Mouse (Mus musculus): ENCODE measurements around the gene Fam107b.

Gene Fam107b

DNA sequence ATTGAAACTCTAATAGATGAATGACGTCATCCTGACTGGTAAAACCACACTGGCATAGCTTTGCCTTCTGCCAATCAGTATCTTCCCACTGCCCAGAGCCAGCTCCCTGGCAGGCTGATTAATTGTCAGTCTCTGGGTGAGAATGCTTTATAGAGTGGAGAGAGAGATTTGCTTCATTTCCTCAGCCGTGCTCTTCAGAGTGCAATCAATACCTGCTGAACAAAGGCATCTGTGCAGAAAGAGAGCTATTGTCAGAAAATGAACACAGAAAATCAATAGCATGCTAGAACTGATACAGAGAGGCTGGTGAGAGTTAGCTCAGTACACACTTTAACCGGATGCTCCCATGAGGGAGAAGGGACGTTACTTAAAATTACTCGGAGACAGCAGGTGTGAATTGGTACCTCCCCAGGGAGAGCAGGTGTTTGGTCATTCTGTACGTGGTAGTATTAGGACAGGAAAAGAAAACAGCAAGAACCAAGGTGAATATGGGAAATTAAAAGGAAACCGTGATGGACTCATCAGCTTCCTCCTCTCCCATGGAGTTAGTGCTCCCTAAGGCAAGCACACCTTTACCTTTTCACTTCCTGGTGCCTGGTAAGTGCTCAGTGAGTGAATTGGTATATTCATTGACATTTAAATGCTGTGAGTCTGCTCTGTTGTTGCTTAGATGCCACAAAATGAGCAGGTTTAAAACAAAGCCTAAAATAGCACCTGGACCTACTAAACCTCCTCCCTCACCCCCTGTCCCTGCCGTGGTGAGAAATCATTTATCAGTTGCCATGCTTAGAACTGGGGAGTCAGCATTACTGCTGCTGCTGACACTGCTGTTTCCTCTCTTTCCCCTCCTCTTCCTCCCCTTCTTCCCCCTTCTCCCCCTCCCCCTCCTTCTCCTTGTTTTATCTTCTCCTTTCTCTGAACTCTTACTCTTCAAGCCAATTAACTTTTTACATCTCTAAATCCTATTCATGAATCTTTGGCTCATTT lies 38.9 kb downstream of the Fam107b start:
- no peak for DNase-seq (ENCODE audit: low read depth)

- DNase-seq (ENCODE audit: low read depth) = no peak
Observed at GRCm38 (mm10) chr2:3618446-3618845, 48.2 kb downstream of the Fam107b start.

DNA sequence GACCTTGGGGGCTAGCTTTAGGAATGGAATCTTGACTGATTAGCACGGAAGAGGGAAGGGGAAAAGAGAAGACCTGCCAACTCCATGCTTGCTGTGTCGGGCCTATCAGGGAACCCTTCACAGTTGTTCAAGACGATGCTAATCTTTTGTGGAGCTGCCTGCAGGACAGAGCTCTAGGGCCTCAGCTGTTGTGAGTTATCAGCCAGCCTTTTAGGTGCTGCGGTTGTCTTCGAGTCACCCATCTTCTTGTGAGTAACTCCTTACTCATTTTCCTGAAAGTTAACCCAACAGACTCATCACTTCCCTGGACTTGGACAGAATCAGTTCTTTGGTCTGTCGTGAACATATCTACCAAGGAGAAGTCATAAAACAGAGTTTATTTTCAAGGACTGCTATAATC lies 51.3 kb downstream of the Fam107b start:
- no peak for DNase-seq (ENCODE audit: low read depth)

DNA sequence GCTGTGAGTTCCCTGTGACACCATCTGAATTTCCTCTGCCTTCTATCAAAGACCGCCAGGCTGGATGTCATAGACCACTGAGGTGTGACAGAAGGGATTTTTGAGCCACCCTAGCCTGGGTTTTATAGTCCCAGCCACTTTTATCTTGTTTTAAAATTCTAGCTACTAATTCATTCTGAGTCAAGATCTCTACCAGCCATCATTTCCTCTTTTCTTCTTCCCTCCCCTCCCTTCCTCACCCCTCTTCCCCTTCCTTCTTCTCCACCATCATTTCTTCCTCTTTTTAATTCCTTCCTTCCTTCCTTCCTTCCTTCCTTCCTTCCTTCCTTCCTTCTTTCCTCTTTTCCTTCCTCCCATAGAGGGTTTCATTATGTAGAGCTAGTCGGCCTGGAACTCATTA lies 51.9 kb downstream of the Fam107b start:
- no peak for DNase-seq (ENCODE audit: low read depth)

DNA sequence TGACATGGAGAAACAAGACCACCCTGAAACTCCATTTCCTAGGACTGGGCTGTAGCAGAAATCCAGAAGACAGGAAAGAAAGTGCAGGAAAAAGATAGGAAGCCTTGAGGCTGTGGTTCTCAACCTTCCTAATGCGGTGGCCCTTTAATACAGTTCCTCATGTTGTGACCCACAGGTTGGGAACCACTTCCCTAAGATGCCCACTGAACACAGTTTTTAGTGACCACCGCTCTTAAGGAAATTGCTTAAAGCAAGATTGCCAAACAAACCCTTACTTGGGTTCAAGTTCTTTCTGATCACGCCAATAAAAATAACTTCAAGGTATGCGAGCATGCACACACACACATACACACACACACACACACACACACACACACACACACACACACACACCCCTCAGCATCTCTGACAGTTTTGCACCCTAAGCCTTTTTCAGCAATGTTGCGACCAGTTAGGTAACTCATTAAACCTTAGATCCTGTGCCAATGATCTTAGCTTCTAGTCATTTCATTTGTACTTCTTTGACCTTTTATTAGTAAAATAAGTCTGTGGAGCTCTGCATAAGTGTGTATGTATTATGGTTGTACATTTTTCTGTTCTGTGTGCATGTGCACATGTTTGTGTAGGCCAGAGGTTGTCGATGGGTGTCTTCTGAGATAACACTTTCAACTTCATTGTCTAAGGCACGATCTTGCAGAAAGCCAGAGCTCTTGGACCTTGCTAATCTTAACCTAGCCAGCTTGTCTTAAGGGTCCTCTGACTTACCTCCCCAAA lies 53.1 kb downstream of the Fam107b start:
- DNase-seq (ENCODE audit: low read depth) = no peak

DNA sequence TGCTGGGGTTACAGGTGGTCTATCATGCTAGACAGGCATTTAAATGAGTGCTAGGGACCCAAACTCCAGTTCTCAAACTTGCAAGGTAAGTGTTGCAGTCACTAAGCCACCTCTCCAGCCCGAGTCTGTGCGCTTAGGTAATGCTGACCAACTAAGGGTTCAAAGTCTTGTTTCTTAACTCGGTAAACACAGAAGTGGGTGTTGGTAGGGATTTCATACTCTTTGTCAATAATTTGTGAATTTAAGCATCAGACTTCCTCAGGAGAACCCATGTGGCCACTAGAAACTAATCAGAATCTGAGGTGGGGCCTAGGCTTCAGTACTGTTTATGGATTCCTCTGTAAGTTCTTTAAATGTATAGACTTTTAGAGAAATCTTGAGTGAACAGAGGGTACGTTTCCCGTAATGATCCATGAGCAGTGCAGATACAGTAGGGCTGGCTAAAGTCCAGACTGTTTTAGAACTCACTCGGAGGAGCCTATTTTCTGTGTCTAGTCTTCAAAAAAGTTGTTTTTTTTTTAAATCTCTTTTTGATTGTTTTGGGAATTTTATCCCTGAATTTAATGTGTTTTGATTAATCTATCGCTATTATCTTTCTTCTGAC lies 53.8 kb downstream of the Fam107b start:
- DNase-seq (ENCODE audit: low read depth) = no peak

- DNase-seq (ENCODE audit: low read depth) = no peak
Observed at GRCm38 (mm10) chr2:3629096-3629495, 58.8 kb downstream of the Fam107b start.

- no peak for DNase-seq (ENCODE audit: low read depth)
Observed at GRCm38 (mm10) chr2:3629741-3630140, 59.5 kb downstream of the Fam107b start.

DNA sequence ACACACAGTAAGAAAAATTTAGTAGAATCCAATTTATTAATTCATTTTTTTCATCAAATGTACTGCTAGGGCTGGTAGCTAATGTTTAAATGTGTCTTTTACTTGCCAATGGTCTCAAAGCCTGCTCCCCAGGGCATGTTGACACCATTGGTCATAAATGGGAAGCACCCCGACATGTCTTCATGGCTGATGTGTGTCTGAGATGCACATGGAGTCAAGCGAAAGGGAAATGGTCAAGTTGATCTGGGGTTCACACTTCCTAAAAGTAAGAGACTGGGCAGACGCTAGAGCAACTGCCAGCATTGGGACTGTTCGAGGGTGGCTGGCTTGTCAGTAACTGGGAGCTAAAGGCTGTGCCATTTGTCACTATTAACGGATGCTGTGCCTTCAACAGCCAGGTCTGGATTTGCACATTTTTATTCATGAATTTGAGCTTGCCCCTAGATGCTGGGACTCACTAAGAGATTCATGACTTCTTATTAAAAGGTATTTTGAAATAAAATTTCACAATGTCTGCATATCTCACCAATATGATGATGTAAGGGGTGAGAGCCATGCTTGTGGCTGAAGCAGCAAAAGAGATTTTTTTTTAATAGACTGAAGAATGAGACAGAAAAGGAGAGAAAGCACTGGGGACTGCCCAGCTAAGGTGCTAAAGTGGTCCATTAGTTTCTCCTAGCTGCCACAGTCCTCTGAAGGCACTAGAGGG lies 60.6 kb downstream of the Fam107b start:
- no peak for DNase-seq (ENCODE audit: low read depth)

- DNase-seq (ENCODE audit: low read depth) = no peak
Observed at GRCm38 (mm10) chr2:3633137-3633536, 62.8 kb downstream of the Fam107b start.

- no peak for DNase-seq (ENCODE audit: low read depth)
Observed at GRCm38 (mm10) chr2:3636771-3637170, 66.5 kb downstream of the Fam107b start.

DNA sequence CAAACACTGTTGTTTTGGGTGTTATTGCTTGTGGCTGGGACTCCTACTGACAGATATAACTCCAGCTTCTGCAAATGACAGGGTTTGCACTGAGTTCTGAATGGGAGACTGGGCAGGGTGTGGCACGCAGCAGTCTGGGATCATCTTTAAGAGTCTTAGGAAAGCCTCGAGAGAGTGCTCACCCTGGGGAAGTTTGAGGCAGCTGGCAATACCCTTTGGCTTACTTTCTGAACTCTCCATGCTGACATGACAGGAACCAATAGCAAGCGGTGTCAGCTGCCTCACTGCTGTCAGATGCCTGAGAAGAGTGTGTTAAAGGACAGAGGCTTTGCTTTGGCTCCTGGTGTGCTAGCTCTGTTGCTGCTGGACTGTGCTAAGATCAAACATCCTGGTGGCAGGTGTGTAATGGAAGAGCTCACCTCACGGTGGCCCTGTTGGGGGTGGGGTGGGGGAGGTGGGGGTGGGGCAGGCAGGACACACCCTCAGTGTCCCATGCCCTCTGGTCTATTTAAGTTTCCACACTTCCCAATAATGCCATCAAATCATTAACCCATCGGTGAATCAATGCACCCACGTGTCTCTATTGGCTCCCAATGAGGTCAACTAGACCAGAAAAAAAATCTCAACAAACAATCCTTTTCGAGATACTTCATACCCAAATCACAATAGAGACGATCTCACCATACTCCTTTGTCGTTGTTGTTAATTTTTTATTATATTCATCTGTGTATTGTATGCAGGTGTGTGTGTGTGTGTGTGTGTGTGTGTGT lies 70.9 kb downstream of the Fam107b start:
- no peak for DNase-seq (ENCODE audit: low read depth)

- no peak for DNase-seq (ENCODE audit: low read depth)
Observed at GRCm38 (mm10) chr2:3642949-3643348, 72.7 kb downstream of the Fam107b start.

DNA sequence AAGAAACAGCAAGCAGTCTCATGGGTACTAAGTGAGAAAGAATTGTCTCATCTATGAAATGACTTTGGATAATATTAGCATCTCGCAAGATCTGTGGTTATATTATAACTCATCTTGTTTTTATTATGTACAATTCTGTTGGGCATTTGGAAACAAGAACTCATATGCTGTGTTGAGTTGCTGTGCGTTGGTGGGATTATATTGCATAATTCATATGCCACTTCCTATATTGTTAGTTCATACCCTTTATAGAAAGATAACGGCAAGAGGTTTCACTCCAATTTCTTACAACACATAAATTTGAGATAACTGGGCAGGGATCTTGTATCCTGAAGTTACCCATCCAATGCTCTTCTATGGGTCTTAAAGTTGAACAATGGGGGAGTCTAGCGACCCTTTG lies 75.5 kb downstream of the Fam107b start:
- DNase-seq (ENCODE audit: low read depth) = no peak

GRCm38 (mm10) chr2:3649171-3649570 lies 78.9 kb downstream of the Fam107b start:
- no peak for DNase-seq (ENCODE audit: low read depth)

DNA sequence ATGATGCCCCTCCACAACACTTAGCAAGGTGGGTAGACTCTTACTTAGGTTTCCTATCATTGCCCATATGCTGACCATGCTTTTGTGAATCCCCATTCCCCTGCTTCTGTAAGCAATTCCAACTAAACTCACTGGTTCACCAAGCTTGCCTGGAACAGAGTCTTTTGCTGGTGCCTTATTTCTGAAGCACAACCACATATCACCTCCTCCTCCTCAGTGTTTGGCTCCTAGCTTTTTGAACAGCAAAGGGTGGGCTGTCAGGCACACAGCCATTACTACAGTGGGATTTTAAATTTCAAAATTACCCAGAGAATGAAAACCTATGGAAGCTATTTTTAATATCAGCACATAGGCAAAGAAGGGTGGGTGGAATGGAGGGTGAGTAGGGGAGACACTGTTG lies 84.3 kb downstream of the Fam107b start:
- no peak for DNase-seq (ENCODE audit: low read depth)

DNA sequence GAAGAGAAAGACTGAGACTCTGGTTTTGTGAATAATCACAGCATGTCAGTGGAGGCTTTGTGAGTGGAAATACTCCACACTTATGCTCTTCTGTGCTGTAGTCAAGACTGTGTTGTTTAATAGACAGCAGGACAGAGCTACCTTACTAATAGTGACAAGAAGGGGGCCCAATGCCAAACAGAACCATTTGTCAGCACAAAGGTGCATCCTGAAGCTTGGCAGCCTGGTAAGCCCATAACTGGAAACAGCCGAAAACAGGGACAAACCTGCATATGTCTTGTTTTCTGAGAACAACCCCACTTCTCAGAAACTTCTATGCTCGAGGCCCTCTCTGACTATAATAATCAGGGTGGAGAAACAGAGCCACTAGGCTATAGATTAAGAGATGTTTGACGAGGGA lies 85.8 kb downstream of the Fam107b start:
- no peak for DNase-seq (ENCODE audit: low read depth)

DNA sequence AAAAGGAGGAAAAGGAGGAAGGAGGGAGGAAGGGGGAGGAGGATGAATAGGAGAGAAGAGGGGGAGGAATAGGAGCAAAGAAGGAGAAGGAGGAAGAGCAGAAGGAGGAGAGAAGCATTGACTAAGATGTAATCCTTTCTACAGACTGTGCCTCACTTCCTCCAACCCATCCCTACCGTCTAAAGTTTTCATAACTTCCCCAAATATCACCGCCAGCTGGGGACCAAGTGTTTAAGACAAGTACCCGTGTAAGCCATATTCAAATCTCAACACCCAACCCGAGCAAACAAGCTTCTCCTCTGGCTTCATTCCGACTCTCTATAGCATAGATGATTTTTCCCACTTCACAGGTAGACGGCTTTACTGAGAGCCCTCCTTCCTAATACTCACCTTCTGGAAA lies 86.5 kb downstream of the Fam107b start:
- DNase-seq (ENCODE audit: low read depth) = no peak

DNA sequence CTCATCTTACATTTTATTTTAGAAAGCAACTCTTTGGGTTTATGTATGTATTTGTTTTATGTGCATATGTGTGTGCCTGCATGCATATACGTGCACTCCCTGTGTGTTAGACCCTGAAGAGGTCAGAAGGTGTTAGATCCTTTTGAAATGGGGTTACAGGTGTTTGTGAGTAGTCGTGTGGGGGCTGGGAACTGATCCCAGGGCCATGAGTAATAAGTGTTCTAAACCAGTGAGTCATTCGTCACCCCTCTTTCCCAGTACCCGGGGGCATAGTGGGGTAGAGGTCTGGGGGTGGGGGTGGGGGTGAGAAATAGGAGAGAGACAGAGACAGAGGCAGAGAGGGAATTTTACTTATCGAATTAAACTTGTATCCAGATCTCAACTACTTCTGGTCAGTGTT lies 87.1 kb downstream of the Fam107b start:
- DNase-seq (ENCODE audit: low read depth) = no peak

GRCm38 (mm10) chr2:3657811-3658730 lies 87.8 kb downstream of the Fam107b start:
- DNase-seq (ENCODE audit: low read depth) = peak; percentile 25

Measured in c-Kit-positive CD71-positive TER-119-negative erythroid progenitor cells, embryonic 14.5 days (primary cell).